Mouse (Mus musculus) liver, embryonic 16.5 days (tissue): ENCODE measurements around the gene 1700125H20Rik. TPM values are rescaled to one million over a fixed set of nuclear protein-coding genes. Genes with fewer than 3 reads are reported as not detected.
"Not testable (repeated sequence)": the region's sequence is repeated elsewhere in the genome, so short reads cannot be mapped to it uniquely, and the experiment has no call there.

Experiments used
- ATAC-seq: fragments of 200-750 bp; cut with Nextera tagmentation; 2 replicates; pipeline ENCODE4 v1.8.0; 2017; ENCODE audit warnings: low read depth, mild to moderate bottlenecking, moderate number of reproducible peaks, moderate library complexity
- H3K27ac ChIP-seq: fragments of 300-500 bp; sonication (generic); 2 replicates; pipeline ENCODE4 v1.5.1; 2014; ENCODE audit warnings: mild to moderate bottlenecking, low read length
- H3K27me3 ChIP-seq: fragments of 300-500 bp; sonication (generic); 2 replicates; pipeline ENCODE4 v1.6.1; 2014; ENCODE audit warnings: low read depth, low read length, mixed read lengths; ENCODE audit not compliant: control insufficient read depth, insufficient read depth
- H3K36me3 ChIP-seq: fragments of 300-500 bp; sonication (generic); 2 replicates; pipeline ENCODE4 v1.6.1; 2014; ENCODE audit warnings: mild to moderate bottlenecking; ENCODE audit not compliant: control insufficient read depth, insufficient read depth
- H3K4me1 ChIP-seq: fragments of 300-500 bp; sonication (generic); 2 replicates; pipeline ENCODE4 v1.6.1; 2014; ENCODE audit warnings: low read depth, low read length, mixed read lengths; ENCODE audit not compliant: control insufficient read depth
- H3K4me2 ChIP-seq: fragments of 300-500 bp; sonication (generic); 2 replicates; pipeline ENCODE4 v1.6.1; 2014; ENCODE audit warnings: low read depth, low read length, mixed read lengths
- H3K4me3 ChIP-seq: fragments of 300-500 bp; sonication (generic); 2 replicates; pipeline ENCODE4 v1.5.1; 2014; ENCODE audit warnings: low read depth, mild to moderate bottlenecking, low read length
- H3K9ac ChIP-seq: fragments of 300-500 bp; sonication (generic); 2 replicates; pipeline ENCODE4 v1.6.1; 2014; ENCODE audit warnings: low read depth, low read length
- H3K9me3 ChIP-seq: fragments of 300-500 bp; sonication (generic); replicated peaks from 2 replicates; pipeline ENCODE4 v1.6.1; 2016; ENCODE audit warnings: low read length; ENCODE audit not compliant: control insufficient read depth
- WGBS: fragments of 180-500 bp; shearing (Covaris S2); extraction: QIAGEN DNeasy Blood & Tissue Kit; methylation state at CpG from one replicate; pipeline ENCODE4 v1.1.7; 2014; ENCODE audit not compliant: insufficient replicate concordance; 5-methylcytosine and 5-hydroxymethylcytosine counted together
- polyA plus RNA-seq: library from polyadenylated mRNA; unstranded; fragments of >200 nt; fragmentation: Nextera tagmentation; extraction: Ambion mirVana; gene quantifications from 2 replicates; pipeline ENCODE4 v1.2.1, GENCODE M21; 2015

1700125H20Rik gene
- polyA plus RNA-seq, 1 experiment from 2014 or later, result not detected

DNA sequence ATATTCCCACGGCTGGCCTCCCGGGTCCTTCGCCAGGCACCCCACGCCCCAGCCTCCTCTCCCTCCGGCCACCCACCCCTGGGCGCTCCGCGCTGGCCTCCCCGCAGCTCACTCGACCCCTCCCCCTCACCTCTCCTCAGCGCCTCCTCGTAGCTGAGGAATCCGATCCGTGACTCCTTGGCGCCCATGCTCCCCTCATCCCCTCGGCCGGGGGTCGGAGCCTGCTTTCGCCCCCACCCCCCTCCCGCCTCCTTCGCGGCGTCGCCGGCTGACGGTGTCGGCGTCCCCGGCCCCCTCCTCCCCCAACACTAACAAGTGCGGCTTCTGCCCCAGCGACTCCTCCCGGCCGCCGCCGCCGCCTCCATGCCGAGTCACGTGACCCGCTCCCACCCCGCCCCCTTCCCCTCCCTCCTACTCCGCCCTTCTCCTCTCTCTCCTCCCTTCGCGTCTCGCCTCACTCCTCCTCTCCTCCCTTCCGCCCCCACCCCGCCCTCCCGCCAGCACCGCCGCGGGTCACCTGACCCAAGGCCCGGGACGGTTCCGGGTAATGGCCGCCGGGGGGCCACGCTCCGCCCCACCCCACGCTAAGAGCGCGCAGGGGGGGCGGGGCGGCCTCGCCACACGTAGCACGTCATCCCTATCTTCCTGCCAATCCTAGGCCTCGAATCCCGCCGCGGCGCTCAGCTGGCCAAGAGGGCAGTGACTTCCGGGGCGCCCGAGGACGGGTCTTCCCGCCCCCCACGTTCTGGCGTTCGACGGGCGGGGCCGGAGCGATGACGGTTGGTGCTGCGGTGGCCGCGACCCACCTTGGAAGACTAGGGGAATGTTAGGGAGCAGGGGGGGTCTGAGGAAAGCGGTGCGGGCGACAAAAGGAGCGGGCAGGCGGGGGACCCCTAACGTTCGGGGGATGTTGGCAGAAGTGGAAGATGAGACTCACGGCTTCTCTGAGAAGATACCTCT, 30.3 kb upstream of the 1700125H20Rik start, which contains the start of gene Usp32:
Usp32 (minus strand) TSS at position 581 of the 960 bp plus-strand sequence.
- H3K9me3 ChIP-seq, result no peaks in the 10 kb centered on the region
- peak within 1 kb of the TSS; percentile 92 for H3K9ac ChIP-seq
- under 1% methylated on average over 88 of the region's 94 CpGs for WGBS
- peak; percentile 95 for ATAC-seq
- H3K4me2 ChIP-seq, result peak within 1 kb of the TSS; percentile 70
- H3K4me1 ChIP-seq, result peaks cover 20% of the 10 kb centered on the region
- H3K4me3 ChIP-seq, result peak within 1 kb of the TSS; percentile 85
- H3K27me3 ChIP-seq, result no peaks in the 10 kb centered on the region
- H3K36me3 ChIP-seq, result peaks cover 9% of the 10 kb centered on the region
- peak within 1 kb of the TSS; percentile 93 for H3K27ac ChIP-seq

DNA sequence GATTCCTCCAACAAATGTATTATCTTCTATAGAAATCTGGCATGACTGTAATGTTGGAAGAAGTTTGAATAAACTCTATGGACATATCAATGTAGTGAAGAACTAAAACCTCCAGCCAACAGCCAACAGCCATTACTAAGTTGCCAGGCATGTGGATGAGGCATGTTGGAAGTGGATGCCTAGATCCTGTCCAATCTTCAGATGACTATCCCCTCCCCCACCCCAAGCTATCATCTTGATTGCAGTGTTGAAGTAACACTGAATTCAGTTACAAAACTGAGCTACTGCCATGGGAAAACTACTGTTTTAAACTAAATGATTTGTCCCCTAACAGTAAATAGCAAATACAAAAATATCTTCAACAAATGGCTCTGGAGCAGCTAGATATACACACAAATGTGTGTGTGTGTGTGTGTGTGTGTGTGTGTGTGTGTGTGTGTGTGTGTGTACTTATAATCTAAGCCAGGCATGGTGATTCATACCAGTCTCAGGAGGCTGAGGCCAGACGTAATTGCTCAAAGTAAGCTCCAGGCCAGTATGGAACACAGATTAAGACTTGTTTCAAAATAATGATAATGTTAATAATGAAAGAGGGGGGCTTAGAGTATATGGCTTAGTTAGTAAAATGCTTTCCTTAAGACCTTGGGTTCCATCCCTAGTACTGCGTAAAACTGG, 17.8 kb upstream of the 1700125H20Rik start:
- Histone ChIP-seq H3K4me2 (no peak overlapping the region), H3K4me3 (no peak overlapping the region), H3K9ac (no peak overlapping the region), H3K9me3 (no peaks in the 10 kb centered on the region), H3K27ac (no peak overlapping the region), H3K27me3 (0 out of 2 replicates have a peak, but pooled peaks cover under 1% of the 10 kb centered on the region), H3K4me1 (no peaks in the 10 kb centered on the region), H3K36me3 (no peaks in the 10 kb centered on the region)
- no peak for ATAC-seq
- WGBS, result 77% methylated on average over 2 of the region's 2 CpGs

DNA sequence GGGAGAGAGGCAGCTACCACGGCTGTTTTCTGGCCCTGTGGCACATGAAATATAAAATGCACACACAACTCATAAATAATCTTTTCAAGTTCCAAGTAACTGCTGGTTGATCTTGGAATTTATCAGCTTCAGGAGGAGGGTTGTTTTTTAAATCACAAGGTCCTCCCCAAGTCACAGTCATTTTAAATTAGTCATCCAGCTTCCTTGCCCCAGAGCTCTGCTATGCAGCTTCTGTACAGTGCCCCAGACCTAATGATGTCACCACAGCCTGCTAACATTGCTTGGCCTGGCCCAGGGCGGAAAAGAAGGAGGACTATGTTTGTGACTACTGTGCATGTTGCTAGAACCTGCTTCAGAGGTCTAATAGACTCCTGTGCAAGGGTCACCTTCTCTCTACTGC, 12.9 kb upstream of the 1700125H20Rik start:
- no peak for ATAC-seq
- no peaks in the 10 kb centered on the region for H3K36me3 ChIP-seq
- WGBS, result 44% methylated on average over 2 of the region's 2 CpGs

DNA sequence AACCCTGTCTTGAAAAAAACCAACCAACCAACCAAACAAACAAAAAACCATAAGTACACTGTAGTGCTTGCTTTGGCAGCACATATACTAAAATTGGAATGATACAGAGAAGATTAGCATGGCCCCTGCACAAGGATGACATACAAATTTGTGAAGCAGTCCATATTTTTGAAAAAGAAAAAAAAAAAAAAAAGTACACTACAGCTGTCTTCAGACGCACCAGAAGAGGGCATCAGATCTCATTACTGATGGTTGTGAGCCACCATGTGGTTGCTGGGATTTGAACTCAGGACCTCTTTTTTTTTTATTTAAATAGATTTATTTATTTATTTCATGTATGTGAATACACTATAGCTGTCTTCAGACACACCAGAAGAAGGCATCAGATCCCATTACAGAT, 7.2 kb upstream of the 1700125H20Rik start:
- not testable (repeated sequence) for H3K9me3 ChIP-seq, H3K27me3 ChIP-seq, H3K4me2 ChIP-seq, H3K4me1 ChIP-seq, H3K27ac ChIP-seq, H3K9ac ChIP-seq, H3K36me3 ChIP-seq, ATAC-seq, H3K4me3 ChIP-seq
- 44% methylated on average over 1 of the region's 1 CpGs for WGBS

More for the DNA sequence above, 12.9 kb upstream of the 1700125H20Rik start:
- no peak overlapping the region for H3K4me2 ChIP-seq
- H3K9ac ChIP-seq, result no peak overlapping the region
- 0 out of 2 replicates have a peak, but pooled peaks cover 4% of the 10 kb centered on the region for H3K27me3 ChIP-seq
- no peaks in the 10 kb centered on the region for H3K9me3 ChIP-seq
- no peak overlapping the region for H3K4me3 ChIP-seq
- no peak overlapping the region for H3K27ac ChIP-seq
- no peaks in the 10 kb centered on the region for H3K4me1 ChIP-seq

DNA sequence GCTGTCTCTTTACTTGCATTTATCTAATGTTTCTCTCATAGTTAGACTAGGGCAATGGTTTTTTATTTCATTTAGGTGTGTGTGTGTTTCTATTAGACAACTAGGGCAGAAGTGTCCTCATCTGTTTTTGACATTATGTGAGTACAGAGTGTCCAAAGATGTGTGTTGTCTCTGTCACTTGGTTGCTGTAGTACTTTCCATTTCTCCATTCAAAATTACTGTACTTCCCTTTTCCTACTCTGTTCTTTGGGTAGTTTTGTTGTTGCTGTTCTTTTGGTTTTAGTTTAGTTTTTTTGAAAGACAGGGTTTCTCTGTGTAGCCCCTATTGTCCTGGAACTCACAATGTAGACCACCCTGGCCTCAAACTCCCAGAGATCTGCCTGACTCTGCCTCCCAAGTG, 5.8 kb upstream of the 1700125H20Rik start:
- H3K27me3 ChIP-seq, result no peaks in the 10 kb centered on the region
- no peak overlapping the region for H3K4me3 ChIP-seq
- H3K36me3 ChIP-seq, result no peaks in the 10 kb centered on the region
- no peak overlapping the region for H3K9ac ChIP-seq
- ATAC-seq, result no peak
- H3K9me3 ChIP-seq, result no peaks in the 10 kb centered on the region
- no peaks in the 10 kb centered on the region for H3K4me1 ChIP-seq
- no peak overlapping the region for H3K27ac ChIP-seq
- H3K4me2 ChIP-seq, result no peak overlapping the region

DNA sequence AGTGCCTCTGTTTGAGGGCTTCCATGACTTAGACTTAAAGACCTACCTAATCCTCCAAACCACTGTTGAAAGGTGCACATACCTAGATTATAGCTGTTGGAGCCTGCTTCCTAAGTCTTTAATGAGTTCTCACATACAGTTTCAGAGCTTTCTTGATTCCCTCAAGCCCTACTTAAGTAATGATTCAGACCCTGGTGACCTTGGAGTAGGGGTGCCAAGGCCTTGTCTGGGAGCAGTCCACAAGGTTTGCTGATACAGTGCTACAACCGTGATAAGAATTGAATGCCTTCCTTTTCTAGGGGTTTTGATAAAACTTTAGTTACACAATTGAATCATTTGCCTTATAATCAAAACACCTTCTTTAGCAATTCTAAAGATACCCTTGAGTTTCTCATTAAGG, 2.7 kb upstream of the 1700125H20Rik start:
- no peak for ATAC-seq
- 44% methylated on average over 1 of the region's 1 CpGs for WGBS
- H3K27ac ChIP-seq, result no peak overlapping the region
- H3K4me2 ChIP-seq, result no peak overlapping the region
- no peaks in the 10 kb centered on the region for H3K9me3 ChIP-seq
- peaks cover 11% of the 10 kb centered on the region for H3K4me1 ChIP-seq
- no peak overlapping the region for H3K4me3 ChIP-seq
- no peaks in the 10 kb centered on the region for H3K27me3 ChIP-seq
- no peaks in the 10 kb centered on the region for H3K36me3 ChIP-seq
- H3K9ac ChIP-seq, result no peak overlapping the region

DNA sequence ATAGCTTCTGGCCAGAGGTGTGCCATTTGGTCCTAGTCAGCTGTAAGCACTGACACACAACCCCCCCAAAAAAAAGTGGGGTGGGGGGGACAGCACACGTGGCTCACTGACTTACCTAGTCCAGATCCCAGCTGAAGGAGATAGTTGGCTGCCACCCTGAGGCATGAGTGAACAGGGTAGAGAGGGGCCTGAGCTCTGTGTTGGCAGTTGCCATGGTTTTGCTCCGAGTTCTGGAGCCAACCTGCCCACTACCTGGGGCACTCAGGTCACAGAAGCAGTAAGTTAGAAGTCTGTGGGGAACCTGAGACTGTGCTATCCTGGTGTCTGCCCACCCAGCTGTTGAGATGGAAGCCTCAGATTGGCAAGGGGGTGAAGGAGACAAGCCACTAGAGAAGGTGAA, 629 bp downstream of the 1700125H20Rik start:
- no peak overlapping the region for H3K27ac ChIP-seq
- ATAC-seq, result no peak
- no peak overlapping the region for H3K9ac ChIP-seq
- 41% methylated on average over 2 of the region's 2 CpGs for WGBS
- peaks cover 11% of the 10 kb centered on the region for H3K4me1 ChIP-seq
- H3K27me3 ChIP-seq, result no peaks in the 10 kb centered on the region
- no peak overlapping the region for H3K4me2 ChIP-seq
- no peak overlapping the region for H3K4me3 ChIP-seq
- H3K9me3 ChIP-seq, result no peaks in the 10 kb centered on the region
- H3K36me3 ChIP-seq, result no peaks in the 10 kb centered on the region

DNA sequence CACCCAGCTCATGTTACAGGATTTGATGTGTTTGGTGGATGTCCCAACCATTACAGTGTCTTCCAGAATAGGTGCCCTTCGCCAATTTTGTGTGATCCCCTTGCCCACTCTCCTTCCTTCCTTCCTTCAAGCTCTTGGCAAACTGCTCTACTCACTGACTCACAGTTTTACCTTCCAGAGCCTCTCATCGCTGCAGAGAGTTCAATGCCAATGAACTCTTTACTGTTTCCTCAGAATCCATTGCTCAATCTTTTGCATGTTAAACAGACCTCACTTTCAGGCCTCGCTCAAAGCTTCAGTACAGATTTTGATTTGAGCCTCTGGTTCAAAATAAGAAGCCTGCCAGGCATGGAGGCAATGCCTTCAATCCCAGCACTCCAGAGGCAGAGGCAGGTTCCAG, 5.7 kb downstream of the 1700125H20Rik start:
- no peaks in the 10 kb centered on the region for H3K9me3 ChIP-seq
- H3K9ac ChIP-seq, result no peak overlapping the region
- no peaks in the 10 kb centered on the region; the same call in 1 of the 2 replicates for H3K4me1 ChIP-seq
- no peak for ATAC-seq
- H3K36me3 ChIP-seq, result no peaks in the 10 kb centered on the region
- no peak overlapping the region for H3K27ac ChIP-seq
- H3K4me3 ChIP-seq, result no peak overlapping the region
- 53% methylated on average over 3 of the region's 3 CpGs for WGBS
- no peak overlapping the region for H3K4me2 ChIP-seq
- H3K27me3 ChIP-seq, result no peaks in the 10 kb centered on the region

DNA sequence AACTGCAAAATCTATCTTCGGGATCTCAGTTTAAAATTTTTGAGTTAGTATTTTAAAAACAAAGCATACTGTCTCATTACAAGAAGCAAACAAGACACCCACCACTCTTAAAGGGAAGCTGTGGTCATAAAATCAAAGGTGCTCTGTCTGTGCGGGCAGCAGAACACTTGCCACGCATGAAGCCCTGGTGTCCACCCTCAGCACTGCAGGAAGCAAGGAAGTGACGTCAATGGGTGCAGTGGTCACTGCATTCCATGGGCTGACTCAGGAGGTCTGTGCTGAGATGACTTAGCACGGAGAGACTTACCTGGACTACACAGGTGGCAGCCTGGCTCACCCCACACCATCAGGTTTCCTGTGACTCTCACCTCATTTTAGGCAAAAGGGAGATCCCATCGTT, 7.6 kb downstream of the 1700125H20Rik start:
- Histone ChIP-seq H3K27ac (no peak overlapping the region), H3K4me1 (peaks cover 2% of the 10 kb centered on the region), H3K4me2 (no peak overlapping the region), H3K9ac (no peak overlapping the region), H3K27me3 (no peaks in the 10 kb centered on the region), H3K9me3 (no peaks in the 10 kb centered on the region), H3K4me3 (no peak overlapping the region), H3K36me3 (no peaks in the 10 kb centered on the region)
- no peak for ATAC-seq
- WGBS, result 50% methylated on average over 6 of the region's 6 CpGs
